Mouse (Mus musculus): ENCODE data around the gene Tarbp2. TPM values are rescaled to one million over a fixed set of nuclear protein-coding genes. Genes with fewer than 3 reads are reported as not detected.

Tarbp2 gene
- total RNA-seq, 1 experiment, result 184 TPM

GRCm38 (mm10) chr15:102562491-102562890 is 44.5 kb downstream of the Tarbp2 start:
- H3K4me3 ChIP-seq (ENCODE audit: insufficient read depth in 1 of 2, low read depth in 1 of 2, low read length in 2 of 2, poor library complexity in 1 of 2, severe bottlenecking in 1 of 2), result no peak overlapping the region
- H3K9me3 ChIP-seq (ENCODE audit: control insufficient read depth, insufficient read depth, low read depth, low read length), result no peaks in the 10 kb centered on the region
- H3K9ac ChIP-seq (ENCODE audit: insufficient read depth, low read depth, low read length, poor library complexity, severe bottlenecking), result no peak overlapping the region
- no peaks in the 10 kb centered on the region for H3K4me1 ChIP-seq (ENCODE audit: control insufficient read depth in 2 of 2, insufficient read depth in 2 of 2, low read length in 2 of 2, poor library complexity in 1 of 2)
- H3K27ac ChIP-seq (ENCODE audit: insufficient read depth, low read depth, low read length, poor library complexity, severe bottlenecking), result no peak overlapping the region
- no peak for TF ChIP-seq ZC3H11A (IDR thresholded peaks at IDR 0.05; ENCODE audit: borderline replicate concordance, low read depth, low read length)
- no peak for TF ChIP-seq MAFK (IDR thresholded peaks at IDR 0.05; ENCODE audit: insufficient read depth, low read depth, low read length)
- TF ChIP-seq HCFC1 (IDR thresholded peaks at IDR 0.05; ENCODE audit: borderline replicate concordance, insufficient read depth, low read length), result no peak
- in situ Hi-C loops (cut with MboI; ENCODE audit: low sequenced_read_pairs in 2 of 2, unreplicated experiment in 2 of 2), result no loop called here
- no peak for DNase-seq (ENCODE audit: low read depth, low spot score)
- no peaks in the 10 kb centered on the region for H3K36me3 ChIP-seq (ENCODE audit: control insufficient read depth, insufficient read depth, low read length, poor library complexity, severe bottlenecking)

- Histone ChIP-seq H3K4me3 (ENCODE audit: insufficient read depth in 1 of 2, low read depth in 1 of 2, low read length in 2 of 2, poor library complexity in 1 of 2, severe bottlenecking in 1 of 2) (no peak overlapping the region), H3K9me3 (ENCODE audit: control insufficient read depth, insufficient read depth, low read depth, low read length) (no peaks in the 10 kb centered on the region), H3K4me1 (ENCODE audit: control insufficient read depth in 2 of 2, insufficient read depth in 2 of 2, low read length in 2 of 2, poor library complexity in 1 of 2) (no peaks in the 10 kb centered on the region), H3K9ac (ENCODE audit: insufficient read depth, low read depth, low read length, poor library complexity, severe bottlenecking) (no peak overlapping the region), H3K36me3 (ENCODE audit: control insufficient read depth, insufficient read depth, low read length, poor library complexity, severe bottlenecking) (no peaks in the 10 kb centered on the region), H3K27ac (ENCODE audit: insufficient read depth, low read depth, low read length, poor library complexity, severe bottlenecking) (no peak overlapping the region)
- no peak for DNase-seq (ENCODE audit: low read depth, low spot score)
- in situ Hi-C loops (cut with MboI; ENCODE audit: low sequenced_read_pairs in 2 of 2, unreplicated experiment in 2 of 2), result no loop called here
- TF ChIP-seq MAFK (IDR thresholded peaks at IDR 0.05; ENCODE audit: insufficient read depth, low read depth, low read length) (no peak), HCFC1 (IDR thresholded peaks at IDR 0.05; ENCODE audit: borderline replicate concordance, insufficient read depth, low read length) (no peak), ZNF384 (IDR thresholded peaks at IDR 0.05; ENCODE audit: low read depth, low read length) (no peak), CHD2 (IDR thresholded peaks at IDR 0.05; ENCODE audit: low read depth, low read length) (no peak), ZC3H11A (IDR thresholded peaks at IDR 0.05; ENCODE audit: borderline replicate concordance, low read depth, low read length) (no peak)
Measured at GRCm38 (mm10) chr15:102563061-102563460, 45.1 kb downstream of the Tarbp2 start.

GRCm38 (mm10) chr15:102563681-102564080 is 45.7 kb downstream of the Tarbp2 start:
- DNase-seq (ENCODE audit: low read depth, low spot score), result no peak
- H3K9ac ChIP-seq (ENCODE audit: insufficient read depth, low read depth, low read length, poor library complexity, severe bottlenecking), result no peak overlapping the region
- no peaks in the 10 kb centered on the region for H3K36me3 ChIP-seq (ENCODE audit: control insufficient read depth, insufficient read depth, low read length, poor library complexity, severe bottlenecking)
- in situ Hi-C loops (cut with MboI; ENCODE audit: low sequenced_read_pairs in 2 of 2, unreplicated experiment in 2 of 2), result no loop called here
- H3K4me1 ChIP-seq (ENCODE audit: control insufficient read depth in 2 of 2, insufficient read depth in 2 of 2, low read length in 2 of 2, poor library complexity in 1 of 2), result no peaks in the 10 kb centered on the region
- TF ChIP-seq ZC3H11A (IDR thresholded peaks at IDR 0.05; ENCODE audit: borderline replicate concordance, low read depth, low read length) (no peak), HCFC1 (IDR thresholded peaks at IDR 0.05; ENCODE audit: borderline replicate concordance, insufficient read depth, low read length) (no peak), CHD2 (IDR thresholded peaks at IDR 0.05; ENCODE audit: low read depth, low read length) (no peak), MAFK (IDR thresholded peaks at IDR 0.05; ENCODE audit: insufficient read depth, low read depth, low read length) (no peak), ZNF384 (IDR thresholded peaks at IDR 0.05; ENCODE audit: low read depth, low read length) (no peak)
- H3K9me3 ChIP-seq (ENCODE audit: control insufficient read depth, insufficient read depth, low read depth, low read length), result no peaks in the 10 kb centered on the region
- H3K27ac ChIP-seq (ENCODE audit: insufficient read depth, low read depth, low read length, poor library complexity, severe bottlenecking), result no peak overlapping the region
- no peak overlapping the region for H3K4me3 ChIP-seq (ENCODE audit: insufficient read depth in 1 of 2, low read depth in 1 of 2, low read length in 2 of 2, poor library complexity in 1 of 2, severe bottlenecking in 1 of 2)

- Histone ChIP-seq H3K9me3 (ENCODE audit: control insufficient read depth, insufficient read depth, low read depth, low read length) (no peaks in the 10 kb centered on the region), H3K4me1 (ENCODE audit: control insufficient read depth in 2 of 2, insufficient read depth in 2 of 2, low read length in 2 of 2, poor library complexity in 1 of 2) (no peaks in the 10 kb centered on the region), H3K36me3 (ENCODE audit: control insufficient read depth, insufficient read depth, low read length, poor library complexity, severe bottlenecking) (no peaks in the 10 kb centered on the region), H3K4me3 (ENCODE audit: insufficient read depth in 1 of 2, low read depth in 1 of 2, low read length in 2 of 2, poor library complexity in 1 of 2, severe bottlenecking in 1 of 2) (no peak overlapping the region), H3K9ac (ENCODE audit: insufficient read depth, low read depth, low read length, poor library complexity, severe bottlenecking) (no peak overlapping the region), H3K27ac (ENCODE audit: insufficient read depth, low read depth, low read length, poor library complexity, severe bottlenecking) (no peak overlapping the region)
- in situ Hi-C loops (cut with MboI; ENCODE audit: low sequenced_read_pairs in 2 of 2, unreplicated experiment in 2 of 2), result no loop called here
- DNase-seq (ENCODE audit: low read depth, low spot score), result no peak
- TF ChIP-seq HCFC1 (IDR thresholded peaks at IDR 0.05; ENCODE audit: borderline replicate concordance, insufficient read depth, low read length) (no peak), ZNF384 (IDR thresholded peaks at IDR 0.05; ENCODE audit: low read depth, low read length) (no peak), CHD2 (IDR thresholded peaks at IDR 0.05; ENCODE audit: low read depth, low read length) (no peak), MAFK (IDR thresholded peaks at IDR 0.05; ENCODE audit: insufficient read depth, low read depth, low read length) (no peak), ZC3H11A (IDR thresholded peaks at IDR 0.05; ENCODE audit: borderline replicate concordance, low read depth, low read length) (no peak)
Measured at GRCm38 (mm10) chr15:102567849-102568248, 49.9 kb downstream of the Tarbp2 start.

GRCm38 (mm10) chr15:102572081-102572480 is 54.1 kb downstream of the Tarbp2 start:
- TF ChIP-seq CHD2 (IDR thresholded peaks at IDR 0.05; ENCODE audit: low read depth, low read length), result no peak
- TF ChIP-seq ZC3H11A (IDR thresholded peaks at IDR 0.05; ENCODE audit: borderline replicate concordance, low read depth, low read length), result no peak
- no peak for TF ChIP-seq ZNF384 (IDR thresholded peaks at IDR 0.05; ENCODE audit: low read depth, low read length)
- no peak for TF ChIP-seq MAFK (IDR thresholded peaks at IDR 0.05; ENCODE audit: insufficient read depth, low read depth, low read length)
- TF ChIP-seq HCFC1 (IDR thresholded peaks at IDR 0.05; ENCODE audit: borderline replicate concordance, insufficient read depth, low read length), result no peak
- no peak for DNase-seq (ENCODE audit: low read depth, low spot score)
- H3K27ac ChIP-seq (ENCODE audit: insufficient read depth, low read depth, low read length, poor library complexity, severe bottlenecking), result no peak overlapping the region
- no peak overlapping the region for H3K4me3 ChIP-seq (ENCODE audit: insufficient read depth in 1 of 2, low read depth in 1 of 2, low read length in 2 of 2, poor library complexity in 1 of 2, severe bottlenecking in 1 of 2)
- H3K9me3 ChIP-seq (ENCODE audit: control insufficient read depth, insufficient read depth, low read depth, low read length), result no peaks in the 10 kb centered on the region
- H3K36me3 ChIP-seq (ENCODE audit: control insufficient read depth, insufficient read depth, low read length, poor library complexity, severe bottlenecking), result no peaks in the 10 kb centered on the region
- no peak overlapping the region for H3K9ac ChIP-seq (ENCODE audit: insufficient read depth, low read depth, low read length, poor library complexity, severe bottlenecking)
- in situ Hi-C loops (cut with MboI; ENCODE audit: low sequenced_read_pairs in 2 of 2, unreplicated experiment in 2 of 2), result no loop called here
- no peaks in the 10 kb centered on the region for H3K4me1 ChIP-seq (ENCODE audit: control insufficient read depth in 2 of 2, insufficient read depth in 2 of 2, low read length in 2 of 2, poor library complexity in 1 of 2)

Other genes with a start within 250 kb of the Tarbp2 start
- 0.45 and 1.0 TPM in 2 replicates for gene Gm9918, start 247.6 kb upstream of the Tarbp2 start, total RNA-seq (2012; rRNA removed)
- 89.9 and 95.7 TPM in 2 replicates for gene Mfsd5, start 238.7 kb upstream of the Tarbp2 start, total RNA-seq (2012; rRNA removed)
- gene Espl1, start 221.9 kb upstream of the Tarbp2 start, total RNA-seq (2012; rRNA removed), result 84.1 TPM in 2 replicates
- 139 and 201 TPM in 2 replicates for gene Pfdn5, start 192.1 kb upstream of the Tarbp2 start, total RNA-seq (2012; rRNA removed)
- gene Myg1, start 186.5 kb upstream of the Tarbp2 start, total RNA-seq (2012; rRNA removed), result 84.7 and 109 TPM in 2 replicates
- gene Aaas, start 167.4 kb upstream of the Tarbp2 start, total RNA-seq (2012; rRNA removed), result 69.2 and 86.0 TPM in 2 replicates
- gene Sp7, start 151.0 kb upstream of the Tarbp2 start, total RNA-seq (2012; rRNA removed), result 0.09 TPM in 1 of 2 replicates, not detected in the other
- gene Sp1, start 112.0 kb upstream of the Tarbp2 start, total RNA-seq (2012; rRNA removed), result 93.4 and 130 TPM in 2 replicates
- gene Amhr2, start 72.8 kb upstream of the Tarbp2 start, total RNA-seq (2012; rRNA removed), result 5.6 and 16.5 TPM in 2 replicates
- gene Prr13, start 59.2 kb upstream of the Tarbp2 start, total RNA-seq (2012; rRNA removed), result 13.2 and 26.3 TPM in 2 replicates
- gene Pcbp2, start 47.7 kb upstream of the Tarbp2 start, total RNA-seq (2012; rRNA removed), result 206 and 377 TPM in 2 replicates
- not detected in 2 replicates for gene Gm10337, start 14.5 kb upstream of the Tarbp2 start, total RNA-seq (2012; rRNA removed)
- gene Map3k12, start 1.1 kb upstream of the Tarbp2 start, total RNA-seq (2012; rRNA removed), result 18.1 and 25.4 TPM in 2 replicates
- 1.9 and 2.6 TPM in 2 replicates for gene Npff, start 6.8 kb downstream of the Tarbp2 start, total RNA-seq (2012; rRNA removed)
- gene Gm28047, start 106.9 kb downstream of the Tarbp2 start, total RNA-seq (2012; rRNA removed), result not detected in 2 replicates
- gene Atf7, start 107.3 kb downstream of the Tarbp2 start, total RNA-seq (2012; rRNA removed), result 9.0 and 12.4 TPM in 2 replicates
- 448 and 519 TPM in 2 replicates for gene Atp5g2, start 154.2 kb downstream of the Tarbp2 start, total RNA-seq (2012; rRNA removed)
- 24.6 and 25.0 TPM in 2 replicates for gene Calcoco1, start 204.0 kb downstream of the Tarbp2 start, total RNA-seq (2012; rRNA removed)